Mouse (Mus musculus) ovary, postnatal 36 days (tissue): Measurements from ENCODE around the gene Myh15.
"Not testable (repeated sequence)": the region's sequence is repeated elsewhere in the genome, so short reads cannot be mapped to it uniquely, and the experiment has no call there.

Experiments used
- DNase-seq: peaks from one replicate; pipeline ENCODE4 v3.0.0; 2022; ENCODE audit warnings: low spot score, mixed read lengths

The Myh15 gene

DNA sequence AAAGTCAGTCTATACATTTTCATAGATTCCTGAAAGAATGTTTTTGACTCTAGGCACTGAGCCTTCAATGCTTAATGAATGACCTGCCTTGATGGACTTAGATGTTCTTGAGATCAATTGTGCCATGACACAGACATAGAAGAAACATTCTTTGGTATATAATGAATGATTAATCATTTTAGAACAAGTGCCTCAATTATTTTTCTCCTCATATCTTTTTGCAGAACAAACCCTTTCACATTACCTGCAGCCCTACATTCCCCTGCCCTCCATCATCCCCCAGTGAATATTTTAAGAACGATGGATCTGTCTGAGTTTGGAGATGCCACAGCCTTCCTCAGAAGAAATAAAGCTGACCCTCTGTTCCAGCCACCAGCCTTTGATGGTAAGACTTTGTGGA is at the start of gene Myh15:
TSS of gene Myh15 (plus strand) at position 301 of the 400 bp plus-strand sequence.
- DNase-seq: no peak

DNA sequence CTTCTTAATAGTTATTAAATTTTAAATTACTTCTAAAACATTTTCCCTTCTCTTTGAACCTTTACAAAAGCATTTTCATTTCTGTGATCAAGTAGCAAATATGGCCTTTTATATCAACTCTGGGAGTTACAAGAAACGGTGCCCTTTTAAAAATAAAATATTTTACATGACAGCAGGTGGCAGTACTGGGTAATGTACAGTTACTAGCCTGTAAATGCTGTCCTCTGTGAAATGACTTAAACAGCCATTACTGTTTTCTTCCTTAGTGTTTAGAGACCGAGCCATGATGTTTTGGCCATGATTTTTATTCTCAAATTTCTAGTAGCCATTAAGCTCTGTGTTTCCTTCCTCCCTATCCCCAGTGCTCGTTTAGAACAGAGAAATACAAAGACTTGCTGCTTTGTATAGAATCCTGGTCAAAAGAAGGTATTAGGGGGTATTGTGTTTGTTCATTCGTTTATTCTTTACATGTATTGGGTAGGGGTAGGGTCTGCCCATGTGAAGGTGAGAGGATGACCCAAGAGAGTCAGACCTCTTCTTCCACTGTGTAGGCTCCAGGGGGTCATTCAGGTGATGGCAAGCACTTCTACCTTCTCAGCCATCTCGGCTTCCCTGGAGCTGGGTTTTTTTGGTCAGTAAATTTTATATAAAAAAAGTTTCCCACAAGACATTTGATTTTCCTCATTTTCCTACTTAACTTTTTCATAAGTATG is 40.5 kb upstream of the Myh15 start:
- no peak for DNase-seq

DNA sequence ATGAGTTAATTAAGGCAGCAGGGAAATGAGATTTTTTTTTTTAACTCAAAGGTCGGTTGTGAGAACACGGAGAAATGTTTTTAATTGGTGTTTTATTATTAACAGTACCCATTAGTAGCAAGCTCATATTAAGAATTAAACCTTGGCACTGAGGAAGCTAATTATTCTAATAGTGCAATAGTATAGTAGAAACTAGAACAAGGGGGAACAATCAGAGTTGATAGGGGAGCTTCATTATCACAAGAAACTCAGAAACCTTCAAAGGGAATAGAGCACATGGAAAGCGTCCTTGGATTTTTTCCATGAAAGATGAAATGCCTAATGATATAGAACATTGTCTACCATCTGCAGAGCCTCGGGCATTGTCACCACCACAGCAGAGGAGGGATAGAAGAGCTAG is 21.4 kb upstream of the Myh15 start:
- no peak for DNase-seq

DNA sequence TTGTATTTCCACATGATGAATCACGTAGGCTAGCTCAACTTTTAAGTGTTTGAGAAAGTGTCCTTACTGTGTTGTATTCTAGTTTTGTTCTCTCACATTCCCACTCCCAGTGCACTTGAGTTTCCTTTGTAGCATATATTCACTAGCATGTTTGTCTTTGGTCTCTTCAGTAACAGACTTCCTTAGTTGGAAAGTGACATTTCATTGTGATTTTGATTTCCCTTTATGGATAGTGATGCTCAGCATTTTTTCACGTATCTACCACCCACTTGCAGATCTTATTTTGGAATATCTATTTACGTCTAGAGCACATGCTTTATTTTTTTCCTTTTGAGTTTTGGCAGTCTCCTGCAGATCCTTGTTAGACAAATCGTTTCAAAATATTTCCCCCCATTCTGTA is 19.5 kb upstream of the Myh15 start:
- DNase-seq: no peak

DNA sequence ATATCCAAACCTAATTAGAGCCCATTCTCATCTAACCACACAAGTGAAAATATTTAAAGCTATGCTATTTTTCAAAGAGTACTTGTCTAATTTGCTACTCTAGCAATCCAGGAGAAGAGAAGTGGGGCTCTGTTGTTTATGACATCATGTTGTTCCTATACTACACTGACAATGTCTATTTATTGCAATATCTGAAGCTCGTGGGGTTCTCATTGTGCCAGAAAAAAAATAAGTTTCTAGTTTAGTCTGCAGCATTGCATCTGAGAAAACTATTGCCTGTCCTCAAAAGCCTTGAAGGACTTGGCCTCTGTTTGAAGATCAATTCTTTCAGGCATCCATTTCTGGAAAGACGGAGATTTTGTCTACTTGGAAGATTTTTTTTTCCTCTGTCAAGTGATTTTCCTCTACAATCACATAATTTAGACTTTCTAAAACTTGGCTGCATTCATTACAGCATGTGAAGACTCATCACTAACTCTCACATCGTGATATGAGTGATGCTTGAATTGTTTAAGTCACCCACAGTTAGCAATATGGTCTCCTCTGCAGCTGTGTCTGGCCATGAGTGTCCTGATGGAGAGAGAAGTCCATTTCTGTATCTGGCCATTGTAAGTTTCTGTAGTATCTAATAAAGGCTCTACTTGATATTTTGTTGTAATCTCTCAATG is 16.6 kb upstream of the Myh15 start:
- no peak for DNase-seq

DNA sequence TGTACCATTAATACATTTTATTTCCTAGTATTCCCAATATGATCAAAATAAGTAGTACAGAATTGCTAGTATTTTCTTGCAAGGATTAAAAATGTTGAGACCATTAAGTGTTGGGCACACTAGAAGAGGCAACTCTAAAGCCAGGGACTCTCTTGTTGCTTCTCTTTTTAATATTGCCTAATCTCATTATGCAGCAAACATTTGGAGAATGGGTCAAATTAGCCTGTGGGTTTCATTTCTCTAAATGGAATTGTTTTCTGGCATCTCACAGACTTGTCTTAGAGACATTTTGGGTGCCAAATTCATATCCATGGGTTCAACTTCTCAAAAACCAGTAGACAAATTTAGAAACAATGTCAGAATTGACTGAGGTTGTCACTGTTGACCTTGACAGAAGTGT is 8.1 kb upstream of the Myh15 start:
- no peak for DNase-seq

DNA sequence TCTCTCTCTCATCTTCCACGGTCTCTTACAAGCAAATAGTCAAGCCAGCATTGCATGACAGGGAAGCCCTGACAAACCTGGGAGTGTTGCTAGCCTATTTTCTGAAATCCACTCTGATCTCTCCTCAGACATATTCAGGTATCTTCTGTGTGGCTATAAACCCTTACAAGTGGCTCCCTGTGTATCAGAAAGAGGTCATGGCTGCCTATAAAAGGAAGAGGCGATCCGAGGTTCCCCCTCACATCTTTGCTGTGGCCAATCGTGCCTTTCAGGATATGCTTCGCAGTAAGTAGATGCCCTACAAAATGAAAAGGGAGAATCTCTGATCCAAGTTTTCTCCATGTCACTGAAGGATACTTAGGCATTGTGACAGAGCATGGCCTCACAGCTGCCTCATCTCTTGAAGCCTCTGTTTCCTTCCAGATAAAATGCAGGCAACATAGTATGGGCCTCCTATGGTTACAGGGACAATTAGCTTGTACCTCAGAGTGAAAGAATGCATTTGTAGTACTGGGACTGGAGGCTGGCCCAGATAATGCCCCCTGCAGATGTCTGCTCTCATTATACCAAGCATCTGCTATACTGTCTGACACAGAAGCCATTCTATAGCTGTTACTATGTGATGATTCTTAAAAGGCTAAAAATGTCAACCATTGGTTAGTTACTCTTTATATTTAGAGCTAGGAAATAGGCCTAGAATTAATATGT is 12.1 kb downstream of the Myh15 start:
- no peak for DNase-seq

DNA sequence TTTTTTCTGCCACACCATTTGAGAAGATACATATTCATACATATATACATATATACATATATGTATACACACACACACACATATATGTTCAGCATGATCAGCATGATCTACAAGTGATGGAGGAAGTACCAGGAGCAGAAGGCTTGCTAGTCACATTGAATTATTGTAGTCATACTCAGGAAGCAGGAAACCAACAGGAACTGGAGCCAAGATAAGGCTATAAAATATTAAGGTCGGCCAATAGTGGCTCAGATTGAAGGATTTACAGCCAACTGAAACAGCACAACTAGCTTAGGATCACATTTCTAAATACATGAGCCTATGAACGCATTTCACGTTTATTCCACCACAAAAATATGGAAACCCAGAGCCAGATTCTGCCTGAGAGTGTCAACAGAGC is 14.0 kb downstream of the Myh15 start:
- DNase-seq: no peak

DNA sequence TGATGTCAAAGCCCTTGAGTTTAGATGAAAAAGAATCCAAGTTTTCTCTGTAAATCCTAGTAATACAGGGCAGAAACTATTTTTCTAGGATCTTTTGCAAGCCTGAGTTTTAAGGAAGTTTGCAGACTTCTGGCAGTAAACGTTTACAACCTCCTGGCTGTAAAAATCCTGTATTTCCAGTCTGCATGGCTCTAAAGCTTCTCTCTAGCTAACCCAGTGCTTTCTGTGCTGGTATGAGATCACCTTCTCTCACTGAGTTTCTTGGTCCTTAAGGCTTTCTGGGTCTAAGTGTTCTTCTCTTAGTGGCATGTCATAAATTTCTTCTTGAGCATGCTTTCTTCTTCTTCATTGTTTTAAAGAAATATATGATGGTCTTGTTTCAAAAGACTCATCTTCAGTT is 70.7 kb downstream of the Myh15 start:
- DNase-seq: no peak

DNA sequence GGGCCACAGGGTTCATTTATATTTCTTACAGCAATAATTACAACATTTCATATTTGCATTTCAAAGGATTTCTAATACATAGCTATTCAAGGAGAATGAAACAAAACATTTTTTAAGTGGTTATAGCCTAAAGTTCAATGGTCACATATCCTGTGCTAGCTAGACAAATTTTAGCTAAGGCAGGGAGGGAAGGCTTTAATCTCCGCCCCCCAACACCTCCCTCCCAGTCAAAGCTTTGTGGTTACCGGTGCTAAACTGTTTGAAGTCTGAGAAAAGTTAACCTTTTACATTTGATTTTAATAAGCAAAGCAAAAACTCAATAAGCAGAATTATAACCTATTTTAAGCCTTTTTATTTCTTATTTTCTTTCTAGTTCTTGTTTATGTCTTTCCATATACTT is 98.9 kb downstream of the Myh15 start:
- DNase-seq: no peak

DNA sequence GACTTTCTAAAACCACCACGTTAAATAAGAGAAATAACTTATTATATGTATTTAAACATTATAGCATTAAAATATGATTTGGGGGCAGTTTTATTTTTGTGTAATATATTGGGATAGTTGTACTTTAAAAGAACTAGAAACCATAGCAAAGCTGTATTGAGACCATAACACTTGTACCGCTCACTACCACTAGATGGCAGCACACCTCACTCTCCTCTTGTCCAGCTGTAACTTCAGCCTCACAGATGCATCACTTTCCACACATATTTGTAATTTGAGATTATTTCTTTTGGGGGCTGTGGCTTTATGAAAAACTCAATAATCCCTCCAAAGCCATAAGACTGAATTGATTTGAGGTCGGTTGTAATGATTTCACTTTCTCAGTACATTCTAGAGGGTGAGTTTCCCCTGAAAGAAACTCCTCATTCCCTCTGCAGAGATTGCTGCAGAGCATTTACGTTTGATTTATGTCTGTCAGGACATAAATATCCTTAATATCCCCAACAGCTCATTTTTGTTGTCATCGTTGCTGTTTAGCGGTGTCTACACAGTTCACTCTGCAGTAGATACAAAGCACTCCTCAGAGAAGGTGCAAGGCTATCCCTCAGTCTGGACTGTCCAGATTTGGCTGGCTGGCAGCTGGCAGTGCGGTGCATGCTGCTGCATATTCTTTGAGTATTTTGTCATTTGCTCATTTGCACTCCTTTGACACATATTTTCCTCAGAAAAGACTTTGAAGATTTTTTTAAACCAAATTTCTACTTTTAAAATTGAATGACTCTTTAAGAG is 107.3 kb downstream of the Myh15 start:
- peak; percentile 12 for DNase-seq

DNA sequence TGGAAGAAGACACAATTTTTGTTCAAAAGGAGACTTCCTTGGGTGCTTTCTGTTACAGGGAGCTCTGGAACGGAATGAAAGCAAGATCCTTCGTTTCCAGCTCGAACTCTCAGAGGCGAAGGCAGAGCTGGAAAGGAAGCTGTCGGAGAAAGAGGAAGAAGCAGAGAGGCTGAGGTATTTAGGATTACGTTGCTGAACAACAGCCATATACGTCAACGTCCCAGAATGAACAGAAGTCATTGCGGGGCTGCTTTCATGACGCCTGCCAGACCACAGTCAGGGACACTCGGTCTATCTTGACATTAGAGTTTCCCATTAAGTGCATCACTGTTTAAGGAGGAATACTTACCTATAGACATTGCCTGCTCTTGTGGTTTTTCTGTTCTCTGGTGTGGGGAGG is 108.4 kb downstream of the Myh15 start:
- DNase-seq: no peak

DNA sequence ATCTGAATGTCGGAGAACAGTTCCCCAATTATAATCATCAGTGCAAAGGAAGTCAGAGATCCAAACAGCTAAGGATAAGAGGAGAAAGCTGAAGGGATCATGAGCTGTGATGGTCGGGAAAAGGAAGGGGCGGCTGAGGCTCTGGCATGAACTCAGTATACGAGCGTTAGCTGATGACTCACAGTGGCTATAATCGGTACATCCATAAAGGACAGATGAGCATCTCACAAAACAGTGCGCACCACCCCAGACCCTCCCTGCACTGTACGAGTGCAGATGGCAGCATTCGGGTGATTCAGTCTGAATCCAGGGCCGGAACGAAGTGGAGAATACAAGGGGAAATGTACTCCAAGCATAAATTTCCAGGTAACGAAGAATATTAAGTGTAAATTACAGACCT is 110.0 kb downstream of the Myh15 start:
- DNase-seq: no peak

DNA sequence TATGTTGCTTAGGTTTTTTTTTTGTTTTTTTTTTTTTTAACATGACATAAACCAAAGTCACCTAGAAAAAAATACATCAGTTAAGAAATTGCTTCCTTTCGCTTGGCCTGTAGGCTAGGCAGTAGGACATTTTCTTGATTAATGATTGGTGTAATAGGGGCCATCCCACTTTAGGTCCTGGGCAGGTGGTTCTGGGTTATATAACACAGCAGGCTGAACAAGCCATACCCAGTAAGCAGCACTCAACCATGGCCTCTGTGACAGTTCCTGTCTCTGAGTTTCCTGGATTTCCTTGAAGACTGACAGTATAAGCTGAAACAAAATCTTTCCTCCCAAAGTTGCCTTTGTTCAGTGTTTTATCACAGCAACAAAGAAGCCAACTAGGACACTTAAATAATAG is 117.8 kb downstream of the Myh15 start:
- DNase-seq: no peak

DNA sequence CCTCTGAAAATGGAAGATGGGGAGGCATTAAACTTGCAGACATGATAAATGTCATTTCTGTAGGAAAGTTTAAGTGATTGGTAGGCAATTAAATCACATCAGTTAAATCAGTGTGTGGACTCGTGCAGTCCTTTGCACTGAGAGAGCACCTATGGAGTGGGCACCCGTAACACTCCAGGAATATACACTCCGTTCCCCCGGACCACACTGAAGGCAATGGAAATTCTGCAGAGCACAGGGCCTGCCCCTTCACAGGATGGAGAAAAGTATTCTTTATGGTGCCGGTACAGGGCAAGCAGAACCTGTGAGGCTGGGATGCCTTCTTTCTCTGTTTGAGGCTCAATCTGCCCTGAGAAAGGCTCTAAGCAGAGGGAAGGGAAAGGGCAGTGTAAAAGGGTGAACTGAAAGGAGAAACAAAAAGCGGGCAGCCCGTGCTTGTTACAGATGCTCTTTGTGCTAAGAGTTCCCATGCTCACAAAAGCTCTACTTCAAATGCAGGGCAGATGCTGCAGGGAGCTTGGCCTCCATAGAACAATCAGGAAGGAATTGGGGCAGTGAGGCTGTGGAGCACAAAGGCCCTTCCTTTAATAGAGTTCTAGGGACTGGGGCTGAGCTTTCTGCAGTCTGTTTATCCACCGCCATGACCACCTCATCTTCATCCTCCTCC is 118.6 kb downstream of the Myh15 start:
- DNase-seq: no peak

DNA sequence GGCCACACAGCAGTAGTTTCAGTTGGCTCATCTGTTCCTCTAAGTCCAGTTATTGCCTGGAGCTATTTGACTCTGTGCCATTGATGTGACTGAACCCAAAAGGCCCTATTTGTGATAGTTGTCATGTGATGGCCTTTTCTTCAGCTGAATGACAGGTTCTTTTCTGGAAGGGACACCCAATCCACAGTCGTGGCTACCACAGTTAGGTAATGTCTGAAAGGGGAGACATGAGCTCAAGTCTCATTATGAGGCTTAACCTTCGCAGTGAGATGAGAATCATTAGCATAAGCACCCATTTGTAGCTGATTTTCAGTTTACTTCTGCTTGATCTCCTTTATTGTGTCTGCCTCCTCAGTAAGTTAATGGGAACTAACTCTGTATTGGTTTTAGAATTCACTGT is 136.2 kb downstream of the Myh15 start:
- DNase-seq: no peak

DNA sequence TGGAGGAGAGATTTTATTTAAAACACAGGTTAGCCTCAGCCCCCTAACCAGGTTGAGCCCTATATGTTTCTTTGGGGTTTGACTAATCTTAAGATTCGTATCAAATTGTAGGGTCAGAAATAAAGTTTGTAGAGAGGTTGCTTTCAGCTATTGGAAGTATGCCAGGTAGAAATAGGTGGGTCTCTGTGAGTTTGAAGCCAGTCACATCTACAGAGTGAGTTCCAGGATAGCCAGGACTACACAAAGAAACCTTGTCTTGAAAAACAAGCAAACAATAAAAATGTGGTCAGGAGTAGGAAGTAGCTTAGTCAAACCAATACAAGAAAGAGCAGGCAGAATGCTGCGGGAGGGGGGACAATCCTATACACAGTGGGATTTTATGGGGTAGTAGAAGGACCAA is 136.7 kb downstream of the Myh15 start:
- DNase-seq: no peak

DNA sequence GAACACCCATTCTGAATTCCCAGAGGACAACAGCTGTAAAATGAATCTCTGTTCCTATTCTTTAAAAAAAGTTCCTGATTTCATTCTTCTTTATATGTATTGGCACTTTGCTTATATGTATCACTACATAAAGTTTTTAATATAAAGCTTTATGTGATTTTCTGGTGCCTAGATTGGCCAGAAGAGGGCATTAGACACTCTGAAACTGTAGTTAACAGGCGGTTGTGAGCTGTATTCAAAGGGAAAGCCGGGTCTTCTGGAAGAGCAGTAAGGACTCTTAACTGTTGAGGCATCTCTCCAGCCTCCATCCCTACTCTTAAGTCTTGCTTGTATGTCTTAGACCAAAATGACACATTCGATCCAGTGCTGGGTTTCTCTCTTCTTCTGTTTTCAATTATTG is 139.0 kb downstream of the Myh15 start:
- no peak for DNase-seq

DNA sequence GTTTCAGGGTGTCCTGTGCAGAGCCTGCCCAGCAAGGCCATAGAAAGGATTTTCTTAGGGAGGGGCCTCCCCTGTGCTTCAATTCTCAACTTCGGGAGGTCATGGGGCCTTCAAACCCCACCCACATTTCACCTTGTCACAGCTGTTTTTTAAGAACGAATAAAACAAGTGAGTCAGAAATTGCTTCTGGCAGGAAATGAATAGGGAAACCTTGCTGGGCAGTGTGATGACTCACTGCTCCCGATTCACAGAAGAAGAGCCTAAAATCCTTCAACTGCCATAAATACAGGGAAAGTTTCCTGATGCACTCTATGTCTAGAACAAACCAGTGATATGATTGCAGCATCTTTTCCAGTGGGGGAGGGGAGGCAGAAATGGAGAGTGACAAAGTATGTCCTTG is 140.7 kb downstream of the Myh15 start:
- no peak for DNase-seq

DNA sequence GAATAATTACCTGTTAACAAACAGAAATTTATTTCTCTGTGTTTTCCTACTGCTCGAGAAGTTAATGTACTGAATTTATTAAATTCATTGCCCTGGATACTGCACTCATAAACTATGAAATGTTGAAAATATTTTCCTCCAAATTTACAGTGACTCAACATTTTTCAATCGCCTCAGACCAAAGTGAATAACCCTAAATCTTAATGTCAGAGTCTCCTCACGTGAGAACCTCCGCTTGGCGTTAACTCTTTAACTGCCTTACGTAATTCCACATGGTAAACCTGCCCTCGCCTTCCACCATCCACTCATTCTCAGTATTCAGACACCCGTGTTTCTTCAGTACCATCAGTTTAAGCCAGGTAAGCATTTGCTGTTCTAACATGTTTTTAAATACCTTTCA is 166.4 kb downstream of the Myh15 start:
- DNase-seq: no peak

DNA sequence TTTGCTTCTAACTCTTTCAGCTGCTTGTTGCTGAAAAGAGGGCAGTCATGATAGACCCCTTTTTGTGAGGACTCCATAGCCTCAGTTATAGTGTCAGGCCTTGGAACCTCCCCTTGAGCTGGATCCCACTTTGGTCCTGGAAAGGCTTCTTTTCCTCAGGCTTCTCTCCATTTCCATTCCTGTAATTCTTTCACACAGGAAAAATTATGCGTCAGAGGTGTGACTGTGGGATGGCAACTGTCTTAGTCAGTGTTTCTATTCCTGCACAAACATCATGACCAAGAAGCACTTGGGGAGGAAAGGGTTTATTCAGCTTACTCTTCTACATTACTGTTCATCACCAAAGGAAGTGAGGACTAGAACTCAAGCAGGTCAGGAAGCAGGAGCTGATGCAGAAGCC is 186.2 kb downstream of the Myh15 start:
- not testable (repeated sequence) for DNase-seq
